Mouse (Mus musculus) cerebellum, postnatal 25 days (tissue): ENCODE measurements at regions not wholly inside any gene's neighbourhood (a gene's known extent, or its start where the extent isn't known, plus 50 kb on each side); places are given as distances from the start of the nearest gene placed in this dataset.
A peak's percentile ranks its signal among the peaks of the same experiment; 100 is the strongest.

Experiments
- DNase-seq, 2 experiments: peaks; one replicate each; pipeline ENCODE4 v3.0.0; 2021; ENCODE audit warnings: mixed read lengths in 2 of 2

GRCm38 (mm10) chr2:56460625-56461590 lies 662.9 kb downstream of the Nr4a2 start:
- DNase-seq = no peak

- DNase-seq = no peak
These were observed 664.4 kb downstream of the Nr4a2 start for GRCm38 (mm10) chr2:56459430-56459829.

- no peak for DNase-seq
These were observed 666.2 kb downstream of the Nr4a2 start for GRCm38 (mm10) chr2:56457594-56457993.

- DNase-seq = no peak
These were observed 667.9 kb downstream of the Nr4a2 start for GRCm38 (mm10) chr2:56455856-56456395.

DNA sequence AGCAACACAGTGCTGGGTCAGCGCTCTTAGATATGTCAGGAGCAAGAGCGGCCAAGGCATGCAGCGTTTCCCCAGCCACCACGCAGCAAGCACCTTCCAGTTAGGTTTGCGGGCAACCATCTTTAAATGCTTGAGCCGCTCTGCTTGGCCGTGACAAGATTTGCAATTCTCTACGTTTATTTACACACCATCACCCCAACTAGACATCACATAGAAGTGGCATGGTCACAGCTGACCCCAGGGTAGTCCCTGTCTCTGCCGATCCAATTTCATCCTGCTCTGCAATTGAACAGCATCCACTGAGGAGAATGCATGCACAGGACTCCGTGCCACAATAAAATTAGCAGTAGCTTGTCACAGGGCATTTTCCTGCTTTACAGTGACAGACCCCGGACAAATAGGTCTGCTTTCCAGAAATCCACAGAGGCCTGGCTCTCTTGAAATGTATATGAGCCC lies 669.2 kb downstream of the Nr4a2 start:
- peak; percentile 37 to 45 for DNase-seq

DNA sequence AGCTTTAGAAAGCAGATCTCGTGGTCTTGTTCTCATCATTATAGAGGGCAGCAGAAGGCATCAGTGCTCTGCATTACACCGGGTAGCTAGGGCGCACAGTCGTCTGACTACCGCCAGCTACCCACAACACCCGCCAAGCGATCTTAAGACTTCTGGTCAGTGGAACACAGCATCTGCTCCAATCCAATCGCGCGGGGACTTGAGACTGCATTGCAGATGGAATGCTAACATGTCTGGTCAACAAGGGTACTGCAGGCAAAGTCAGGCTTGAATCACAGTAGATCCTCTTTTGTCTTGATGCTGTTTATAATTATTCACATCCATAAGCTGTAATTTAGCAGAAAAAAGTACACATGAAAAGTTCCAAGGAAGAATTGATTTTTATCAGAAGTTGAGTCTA lies 682.9 kb downstream of the Nr4a2 start:
- no peak for DNase-seq
